ENCODE assay signal across 7 mouse cellular contexts in genomic region chr17:6107015-6107601, GRCm38 (mm10). TPM values are rescaled to one million over a fixed set of nuclear protein-coding genes. Genes with fewer than 3 reads are reported as not detected.
DNase-seq lines count a peak whose midpoint lies in the region; TF ChIP-seq lines count a peak whose summit lies in the region.

No protein-coding gene starts in this region.

- TF ChIP-seq CTCF in small intestine, adult 2 months (IDR thresholded peaks at IDR 0.05; ENCODE audit: extremely low read depth, insufficient read length, insufficient replicate concordance, low read depth, low read length) = no peak

- peak; percentile 42 to 47 for DNase-seq in adrenal gland, adult 18-20 months (ENCODE audit: low spot score in 2 of 2)
- DNase-seq in cerebellum, postnatal 4 days (ENCODE audit: low spot score in 2 of 2) = peak; percentile 26 to 66
- DNase-seq in gastrocnemius, postnatal 10 days = peak; percentile 57
- peak; percentile 64 for DNase-seq in induced T-regulatory cell, adult 2 months (ENCODE audit: low read depth)
- peak; percentile 50 for DNase-seq in left cerebral cortex, postnatal 4 days
- peak; percentile 64 for DNase-seq in midbrain, embryonic 10.5 days (ENCODE audit: low spot score)

- H3K9me3 ChIP-seq in midbrain, embryonic 10.5 days (replicated peaks) = no peaks in the 10 kb centered on the region

- peak overlapping the region; percentile 71 for H3K4me3 ChIP-seq in midbrain, embryonic 10.5 days
- peak overlapping the region; percentile 80 for H3K4me3 ChIP-seq in small intestine, adult 2 months (ENCODE audit: low read depth, low read length)

- H3K27ac ChIP-seq in midbrain, embryonic 10.5 days (replicated peaks) = peak overlapping the region; percentile 98
- peak overlapping the region; percentile 57 for H3K27ac ChIP-seq in small intestine, adult 2 months (ENCODE audit: insufficient read depth, low read depth, low read length)

- under 1% methylated on average over 34 of the region's 50 CpGs for WGBS in midbrain, embryonic 10.5 days
- under 1% methylated on average over 50 of the region's 50 CpGs for WGBS in small intestine, adult 2 months

- H3K27me3 ChIP-seq in midbrain, embryonic 10.5 days (ENCODE audit: low read depth, poor library complexity, severe bottlenecking) = peaks cover 17% of the 10 kb centered on the region; the same call in 1 of the 2 replicates
- 0 out of 2 replicates have a peak, but pooled peaks cover 3% of the 10 kb centered on the region for H3K27me3 ChIP-seq in small intestine, adult 2 months (ENCODE audit: control insufficient read depth, insufficient read depth, low read length)

- intact Hi-C loops in left cerebral cortex, postnatal 4 days (cut with DNase I) = no loop called here

- no peak; the same call in 1 of the 2 replicates for TF ChIP-seq POLR2A in small intestine, adult 2 months (IDR thresholded peaks at IDR 0.05; ENCODE audit: low read depth, low read length)

- H3K4me1 ChIP-seq in midbrain, embryonic 10.5 days = peaks cover 32% of the 10 kb centered on the region
- H3K4me1 ChIP-seq in small intestine, adult 2 months (ENCODE audit: control insufficient read depth, insufficient read depth, insufficient read length, low read length) = no peaks in the 10 kb centered on the region

- peaks cover 28% of the 10 kb centered on the region for H3K36me3 ChIP-seq in midbrain, embryonic 10.5 days
- H3K36me3 ChIP-seq in small intestine, adult 2 months (ENCODE audit: control insufficient read depth, insufficient read depth, low read length) = 0 out of 2 replicates have a peak, but pooled peaks cover 2% of the 10 kb centered on the region

RNA-seq across cellular contexts. Expression of gene Tulp4, which starts 0.9 kb away (rescaled TPM):
- total RNA-seq in adrenal gland, adult 18-20 months (2021) = 10 to 100 TPM; 77.4 to 85.5 TPM
- total RNA-seq in gastrocnemius, postnatal 10 days (2021) = 100 to 1,000 TPM; 111 to 116 TPM
- total RNA-seq in left cerebral cortex, postnatal 4 days (2021) = 100 to 1,000 TPM; 431 to 468 TPM
- 119 and 141 TPM in 2 replicates for polyA plus RNA-seq in midbrain, embryonic 10.5 days (2016; fragmentation: Nextera tagmentation; extraction: Ambion mirVana)
- 22.6 and 45.3 TPM in 2 replicates for polyA plus RNA-seq in small intestine, adult 2 months (2012; rRNA removed)

RNA-seq across cellular contexts. Expression of gene Gtf2h5, which starts 27.5 kb away (rescaled TPM):
- total RNA-seq in adrenal gland, adult 18-20 months (2021) = 10 to 100 TPM; 82.9 to 86.3 TPM
- total RNA-seq in gastrocnemius, postnatal 10 days (2021) = 10 to 100 TPM; 65.4 to 69.1 TPM
- total RNA-seq in left cerebral cortex, postnatal 4 days (2021) = 100 to 1,000 TPM; 168 to 169 TPM
- 165 and 177 TPM in 2 replicates for polyA plus RNA-seq in midbrain, embryonic 10.5 days (2016; fragmentation: Nextera tagmentation; extraction: Ambion mirVana)
- 2.9 and 5.9 TPM in 2 replicates for polyA plus RNA-seq in small intestine, adult 2 months (2012; rRNA removed)

RNA-seq across cellular contexts. Expression of gene Serac1, which starts 27.6 kb away (rescaled TPM):
- 1 to 10 TPM; 7.1 to 8.2 TPM for total RNA-seq in adrenal gland, adult 18-20 months (2021)
- 1 to 10 TPM; 7.9 to 8.2 TPM for total RNA-seq in gastrocnemius, postnatal 10 days (2021)
- 10 to 100 TPM; 18.7 to 19.8 TPM for total RNA-seq in left cerebral cortex, postnatal 4 days (2021)
- 7.0 and 7.5 TPM in 2 replicates for polyA plus RNA-seq in midbrain, embryonic 10.5 days (2016; fragmentation: Nextera tagmentation; extraction: Ambion mirVana)
- polyA plus RNA-seq in small intestine, adult 2 months (2012; rRNA removed) = 0.86 and 1.3 TPM in 2 replicates

Comparison
In these comparisons a context has a peak if more than half of its experiments do, and no peak if none do; other contexts are left out.
1. Peak in every context shown above with its lines: DNase-seq, H3K4me3 ChIP-seq and H3K27ac ChIP-seq.